Mouse (Mus musculus) megakaryocyte, embryonic 14.5 days (primary cell): ENCODE results near the gene Nlrp3.

Source experiments
- FLI1 ChIP-seq: IDR thresholded peaks from 2 replicates; pipeline ENCODE4 v1.6.1; 2012; ENCODE audit warnings: low read length, inconsistent platforms, mixed read lengths
- GATA1 ChIP-seq: IDR thresholded peaks from 3 replicates; pipeline ENCODE4 v1.6.1; 2012; ENCODE audit warnings: mixed read lengths, low read length, inconsistent platforms, borderline replicate concordance

- TF ChIP-seq GATA1: no peak
- no peak for TF ChIP-seq FLI1
Observed at GRCm38 (mm10) chr11:59514381-59514780, 27.0 kb upstream of the Nlrp3 start.
